Mouse (Mus musculus) spleen, adult 2 months (tissue): Measurements from ENCODE around the gene Teddm2. TPM values are rescaled to one million over a fixed set of nuclear protein-coding genes. Genes with fewer than 3 reads are reported as not detected.

Source experiments
- DNase-seq, 2 experiments: peaks; one replicate each; pipeline versions ENCODE4 v3.0.0 to v3.0.0-alpha.2; 2012 to 2021; ENCODE audit warnings: low spot score in 2 of 2, low read depth in 1 of 2
- H3K27ac ChIP-seq: fragments of 200-500 bp; 2 replicates; pipeline ENCODE4 v1.5.1; 2012; ENCODE audit warnings: low read length, inconsistent platforms; ENCODE audit not compliant: insufficient read depth
- H3K27me3 ChIP-seq: fragments of 200-500 bp; 2 replicates; pipeline ENCODE4 v1.6.1; 2012; ENCODE audit warnings: mild to moderate bottlenecking, moderate library complexity, low read length, inconsistent platforms; ENCODE audit not compliant: control insufficient read depth, insufficient read depth
- H3K36me3 ChIP-seq: fragments of 200-500 bp; 2 replicates; pipeline ENCODE4 v1.6.1; 2012; ENCODE audit warnings: mild to moderate bottlenecking, low read length, inconsistent platforms; ENCODE audit not compliant: control insufficient read depth, insufficient read depth
- H3K4me1 ChIP-seq: fragments of 200-500 bp; 2 replicates; pipeline ENCODE4 v1.6.1; 2011; ENCODE audit warnings: inconsistent platforms; ENCODE audit not compliant: control insufficient read depth, insufficient read depth, insufficient read length
- H3K4me3 ChIP-seq: fragments of 200-500 bp; 2 replicates; pipeline ENCODE4 v1.5.1; 2011; ENCODE audit warnings: mild to moderate bottlenecking, inconsistent platforms; ENCODE audit not compliant: insufficient read depth, insufficient read length; ENCODE audit errors: extremely low read depth
- CTCF ChIP-seq: fragments of 200-500 bp; IDR thresholded peaks from 2 replicates; pipeline ENCODE4 v1.5.1; 2011; ENCODE audit warnings: mild to moderate bottlenecking, inconsistent platforms; ENCODE audit not compliant: insufficient read depth, insufficient read length, insufficient replicate concordance; ENCODE audit errors: extremely low read depth
- POLR2A ChIP-seq: fragments of 200-500 bp; IDR thresholded peaks from 2 replicates; pipeline ENCODE4 v1.6.1; 2011; ENCODE audit warnings: low read depth, low read length, inconsistent platforms
- WGBS: fragments of 180-500 bp; shearing (Covaris S2); methylation state at CpG from one replicate; pipeline ENCODE4 v1.1.7; 2018; 5-methylcytosine and 5-hydroxymethylcytosine counted together
- polyA plus RNA-seq: library from polyadenylated mRNA; depleted of rRNA; stranded (reverse); fragments of >200 nt; gene quantifications from 2 replicates; pipeline ENCODE4 v1.2.3, GENCODE M21; 2012

Gene Teddm2
- polyA plus RNA-seq, 1 experiment = 0.32 TPM

- TF ChIP-seq CTCF (no peak), POLR2A (no peak)
- Histone ChIP-seq H3K4me3 (no peak overlapping the region), H3K27me3 (no peaks in the 10 kb centered on the region), H3K27ac (no peak overlapping the region), H3K36me3 (peaks cover 48% of the 10 kb centered on the region), H3K4me1 (peaks cover 6% of the 10 kb centered on the region; the same call in 1 of the 2 replicates)
- 91% methylated on average over 3 of the region's 3 CpGs for WGBS
- DNase-seq = no peak
Observed at GRCm38 (mm10) chr1:153905884-153906283, 5.9 kb upstream of the Teddm2 start.

- H3K27me3 ChIP-seq = no peaks in the 10 kb centered on the region
- peaks cover 48% of the 10 kb centered on the region for H3K36me3 ChIP-seq
- 96% methylated on average over 14 of the region's 14 CpGs for WGBS
- no peak for TF ChIP-seq CTCF
- no peak for TF ChIP-seq POLR2A
- no peak overlapping the region for H3K4me3 ChIP-seq
- no peak overlapping the region for H3K27ac ChIP-seq
- H3K4me1 ChIP-seq = peaks cover 6% of the 10 kb centered on the region; the same call in 1 of the 2 replicates
- no peak for DNase-seq
Observed at GRCm38 (mm10) chr1:153904236-153904635, 4.2 kb upstream of the Teddm2 start.

DNA sequence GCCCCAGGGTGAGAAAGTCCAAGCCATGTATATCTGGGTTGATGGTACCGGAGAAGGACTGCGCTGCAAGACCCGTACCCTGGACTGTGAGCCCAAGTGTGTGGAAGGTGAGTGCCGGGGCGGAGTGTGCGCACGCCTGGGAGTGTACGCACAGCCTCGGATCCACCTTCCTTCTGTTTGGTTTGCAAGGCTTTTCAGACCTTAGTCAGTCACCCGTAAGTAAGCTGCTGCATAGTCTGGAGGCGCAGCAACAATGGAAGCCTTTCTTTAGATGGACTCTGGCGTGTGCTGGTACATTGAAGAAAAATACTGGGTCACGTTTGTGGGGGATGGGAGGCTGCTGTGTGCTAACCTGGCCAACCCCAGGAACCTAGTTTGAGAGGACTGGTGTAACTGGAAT, 3.0 kb upstream of the Teddm2 start:
- Histone ChIP-seq H3K27me3 (no peaks in the 10 kb centered on the region), H3K36me3 (peaks cover 44% of the 10 kb centered on the region), H3K27ac (no peak overlapping the region), H3K4me1 (peaks cover 6% of the 10 kb centered on the region; the same call in 1 of the 2 replicates), H3K4me3 (no peak overlapping the region)
- no peak for TF ChIP-seq CTCF
- no peak for TF ChIP-seq POLR2A
- no peak for DNase-seq
- 95% methylated on average over 13 of the region's 13 CpGs for WGBS

DNA sequence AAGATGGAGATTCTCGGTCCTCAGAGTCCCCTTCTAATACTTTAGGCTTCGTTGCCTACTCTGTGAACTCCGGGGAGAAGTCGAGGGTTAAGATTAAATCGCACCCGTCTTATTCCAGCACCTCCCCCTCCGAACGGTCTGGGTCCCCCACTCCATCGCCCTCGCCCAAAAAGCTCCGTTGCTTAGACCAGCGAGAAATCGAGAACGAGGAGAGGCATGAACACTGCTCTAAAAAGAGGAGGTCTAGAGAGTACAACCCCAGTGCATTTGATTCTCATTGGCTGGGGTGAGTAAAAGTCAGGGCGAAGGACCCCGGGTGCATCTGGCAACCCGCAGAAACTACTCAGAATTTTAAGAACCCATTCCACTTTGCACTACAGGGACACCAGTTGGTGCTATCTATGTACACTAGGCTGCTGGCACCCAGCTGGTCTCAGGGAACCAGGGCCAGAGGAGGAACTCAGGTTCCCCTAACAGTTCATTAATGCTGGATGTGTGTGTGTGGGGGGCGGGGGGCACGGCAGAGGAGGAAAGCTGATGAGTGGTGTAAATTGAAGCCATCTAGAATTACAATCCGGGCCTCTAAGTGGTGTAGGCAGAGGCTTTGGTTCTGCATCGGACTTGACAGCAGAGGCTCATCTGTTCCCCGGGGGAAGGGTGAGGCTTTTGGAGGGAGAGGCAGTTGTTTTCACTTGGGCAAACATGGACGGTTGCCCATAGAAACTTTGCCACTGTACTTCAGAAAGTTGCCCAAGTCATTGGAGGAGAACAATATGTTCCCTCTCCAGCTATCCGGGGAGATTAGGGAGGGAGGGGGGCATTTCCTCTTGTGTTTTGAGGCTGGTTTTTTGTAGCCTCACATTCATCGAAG, 1.1 kb upstream of the Teddm2 start:
- Histone ChIP-seq H3K36me3 (peaks cover 27% of the 10 kb centered on the region), H3K4me3 (peak overlapping the region; percentile 87), H3K4me1 (peaks cover 6% of the 10 kb centered on the region; the same call in 1 of the 2 replicates), H3K27me3 (no peaks in the 10 kb centered on the region), H3K27ac (peak overlapping the region; percentile 87)
- DNase-seq = no peak
- 2% methylated on average over 25 of the region's 25 CpGs for WGBS
- TF ChIP-seq POLR2A (no peak), CTCF (no peak)

- peaks cover 6% of the 10 kb centered on the region; the same call in 1 of the 2 replicates for H3K4me1 ChIP-seq
- H3K27ac ChIP-seq = peak overlapping the region; percentile 87
- under 1% methylated on average over 36 of the region's 36 CpGs for WGBS
Observed at GRCm38 (mm10) chr1:153900381-153900780, 353 bp upstream of the Teddm2 start.

GRCm38 (mm10) chr1:153898989-153899730, 868 bp downstream of the Teddm2 start:
- DNase-seq = no peak
- 23% methylated on average over 22 of the region's 22 CpGs for WGBS
- H3K36me3 ChIP-seq = peaks cover 12% of the 10 kb centered on the region
- peak overlapping the region; percentile 87 for H3K4me3 ChIP-seq
- peak overlapping the region; percentile 61 for H3K27ac ChIP-seq
- no peaks in the 10 kb centered on the region for H3K27me3 ChIP-seq
- TF ChIP-seq POLR2A (no peak), CTCF (no peak)
- H3K4me1 ChIP-seq = peaks cover 6% of the 10 kb centered on the region; the same call in 1 of the 2 replicates

More at GRCm38 (mm10) chr1:153900381-153900780, 353 bp upstream of the Teddm2 start:
- H3K4me3 ChIP-seq = peak overlapping the region; percentile 87
- no peak for TF ChIP-seq CTCF
- TF ChIP-seq POLR2A = no peak
- DNase-seq = peak in 1 of 2 experiments; percentile 19
- peaks cover 23% of the 10 kb centered on the region for H3K36me3 ChIP-seq
- H3K27me3 ChIP-seq = no peaks in the 10 kb centered on the region

GRCm38 (mm10) chr1:153897196-153897595, 2.8 kb downstream of the Teddm2 start:
- no peak for DNase-seq
- H3K36me3 ChIP-seq = no peaks in the 10 kb centered on the region
- no peak overlapping the region for H3K27ac ChIP-seq
- no peak for TF ChIP-seq POLR2A
- no peak for TF ChIP-seq CTCF
- 94% methylated on average over 8 of the region's 8 CpGs for WGBS
- no peaks in the 10 kb centered on the region for H3K27me3 ChIP-seq
- no peak overlapping the region for H3K4me3 ChIP-seq
- peaks cover 6% of the 10 kb centered on the region; the same call in 1 of the 2 replicates for H3K4me1 ChIP-seq
